Mouse (Mus musculus): ENCODE measurements at regions not wholly inside any gene's neighbourhood (a gene's known extent, or its start where the extent isn't known, plus 50 kb on each side); places are given as distances from the start of the nearest gene placed in this dataset.
A peak's percentile ranks its signal among the peaks of the same experiment; 100 is the strongest.

DNA sequence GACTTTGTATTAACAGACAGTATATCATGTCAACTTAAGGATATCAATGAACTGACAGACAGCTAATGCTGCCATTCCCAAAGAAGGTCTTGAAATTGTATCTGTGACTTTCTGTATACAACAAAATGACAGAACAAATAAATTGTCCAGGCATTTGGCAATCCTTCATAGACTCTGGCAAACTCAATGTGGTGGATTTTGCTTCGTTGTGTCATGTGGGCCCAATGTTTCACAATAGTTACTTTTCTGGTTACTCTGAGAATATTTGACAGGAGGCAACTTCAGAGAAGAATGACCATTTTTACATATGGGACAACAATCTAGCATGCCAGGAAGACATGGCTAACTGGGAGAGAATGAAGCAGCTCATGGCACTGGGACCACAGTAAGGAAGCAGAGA lies 585.9 kb downstream of the Lmo4 start:
- no peaks in the 10 kb centered on the region for H3K36me3 ChIP-seq (ENCODE audit: control insufficient read depth, insufficient read depth, low read length)
- no peak for DNase-seq
- no peak overlapping the region for H3K27ac ChIP-seq (ENCODE audit: control insufficient read depth, insufficient read depth, low read length)
- TF ChIP-seq POLR2A (IDR thresholded peaks at IDR 0.05; ENCODE audit: control insufficient read depth, extremely low read depth, insufficient read depth, low read length, poor library complexity) (no peak), CTCF (IDR thresholded peaks at IDR 0.05; ENCODE audit: borderline replicate concordance, control insufficient read depth, extremely low read depth, insufficient read depth, low read length, poor library complexity) (no peak)
- no peaks in the 10 kb centered on the region for H3K4me1 ChIP-seq (replicated peaks; ENCODE audit: control insufficient read depth, insufficient read depth, low read length)
- H3K4me3 ChIP-seq (ENCODE audit: control insufficient read depth, insufficient read depth, low read length): no peak overlapping the region
- 94% methylated on average over 1 of the region's 1 CpGs for WGBS
- no peaks in the 10 kb centered on the region for H3K27me3 ChIP-seq (ENCODE audit: control insufficient read depth, insufficient read depth, low read length)

DNA sequence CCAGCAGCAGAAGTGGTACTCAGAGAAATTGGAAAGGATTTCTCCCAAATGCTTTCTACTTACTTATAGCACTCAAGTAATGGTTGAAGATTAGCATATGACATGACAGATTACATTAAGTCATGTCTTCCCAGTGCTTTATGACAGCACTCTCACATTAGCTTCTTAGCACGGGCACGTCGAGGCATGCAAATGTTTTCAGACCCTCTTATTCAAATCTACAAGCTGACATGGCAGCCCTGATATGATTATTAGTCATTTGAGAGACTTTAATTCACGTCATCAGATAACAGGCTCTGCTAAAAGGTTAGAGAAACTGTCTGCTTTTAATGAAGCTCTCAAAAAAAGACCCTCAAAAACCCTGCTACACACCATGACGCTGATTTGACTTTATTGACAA lies 590.1 kb downstream of the Lmo4 start:
- TF ChIP-seq CTCF (IDR thresholded peaks at IDR 0.05; ENCODE audit: borderline replicate concordance, control insufficient read depth, extremely low read depth, insufficient read depth, low read length, poor library complexity) (no peak), POLR2A (IDR thresholded peaks at IDR 0.05; ENCODE audit: control insufficient read depth, extremely low read depth, insufficient read depth, low read length, poor library complexity) (no peak)
- H3K27me3 ChIP-seq (ENCODE audit: control insufficient read depth, insufficient read depth, low read length): no peaks in the 10 kb centered on the region
- 95% methylated on average over 5 of the region's 5 CpGs for WGBS
- no peaks in the 10 kb centered on the region for H3K4me1 ChIP-seq (replicated peaks; ENCODE audit: control insufficient read depth, insufficient read depth, low read length)
- no peak overlapping the region for H3K4me3 ChIP-seq (ENCODE audit: control insufficient read depth, insufficient read depth, low read length)
- DNase-seq: no peak
- H3K27ac ChIP-seq (ENCODE audit: control insufficient read depth, insufficient read depth, low read length): no peak overlapping the region
- no peaks in the 10 kb centered on the region for H3K36me3 ChIP-seq (ENCODE audit: control insufficient read depth, insufficient read depth, low read length)

DNA sequence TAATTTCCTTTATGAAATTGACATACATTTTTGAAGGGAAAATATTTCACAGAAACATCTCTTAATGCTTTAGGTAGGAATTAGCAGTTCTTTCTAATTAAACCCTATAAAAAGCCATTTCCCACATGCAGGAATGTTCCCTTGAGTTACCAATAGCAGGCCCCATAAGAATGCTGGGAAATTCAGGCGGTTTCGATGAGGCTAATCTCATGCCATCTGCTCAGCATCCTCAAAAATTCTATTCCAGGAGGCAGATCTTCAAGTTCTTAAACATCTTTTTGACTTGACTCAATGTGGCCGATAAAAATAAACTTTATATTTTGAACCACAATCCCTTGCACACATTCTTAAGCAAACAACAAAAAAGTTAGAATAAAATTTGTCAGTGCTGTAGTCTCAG lies 591.0 kb downstream of the Lmo4 start:
- no peaks in the 10 kb centered on the region for H3K27me3 ChIP-seq (ENCODE audit: control insufficient read depth, insufficient read depth, low read length)
- no peak overlapping the region for H3K27ac ChIP-seq (ENCODE audit: control insufficient read depth, insufficient read depth, low read length)
- WGBS: 97% methylated on average over 3 of the region's 3 CpGs
- H3K4me1 ChIP-seq (replicated peaks; ENCODE audit: control insufficient read depth, insufficient read depth, low read length): no peaks in the 10 kb centered on the region
- H3K36me3 ChIP-seq (ENCODE audit: control insufficient read depth, insufficient read depth, low read length): no peaks in the 10 kb centered on the region
- TF ChIP-seq CTCF (IDR thresholded peaks at IDR 0.05; ENCODE audit: borderline replicate concordance, control insufficient read depth, extremely low read depth, insufficient read depth, low read length, poor library complexity) (no peak), POLR2A (IDR thresholded peaks at IDR 0.05; ENCODE audit: control insufficient read depth, extremely low read depth, insufficient read depth, low read length, poor library complexity) (no peak)
- H3K4me3 ChIP-seq (ENCODE audit: control insufficient read depth, insufficient read depth, low read length): no peak overlapping the region
- no peak for DNase-seq

DNA sequence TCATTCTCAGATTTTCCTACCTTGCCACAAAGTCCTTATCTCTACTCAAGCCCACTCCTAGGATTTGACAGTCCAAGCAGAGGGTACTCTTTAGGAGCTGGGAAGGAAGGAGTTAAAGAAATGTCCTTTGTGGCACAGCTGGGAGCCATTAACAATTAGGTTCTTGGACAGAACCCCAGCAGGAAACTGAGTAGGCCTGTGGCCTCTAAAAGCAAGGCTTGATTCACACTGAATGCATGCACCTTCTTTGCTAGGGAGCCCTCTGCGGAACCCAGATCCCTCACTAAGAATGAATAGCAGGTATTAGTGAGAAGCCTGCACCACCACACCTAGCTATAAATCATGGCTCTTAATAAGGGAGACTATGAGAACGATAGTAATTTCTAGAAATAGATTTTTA lies 595.3 kb downstream of the Lmo4 start:
- no peak for DNase-seq
- no peaks in the 10 kb centered on the region for H3K36me3 ChIP-seq (ENCODE audit: control insufficient read depth, insufficient read depth, low read length)
- WGBS: 89% methylated on average over 2 of the region's 2 CpGs
- H3K4me1 ChIP-seq (replicated peaks; ENCODE audit: control insufficient read depth, insufficient read depth, low read length): no peaks in the 10 kb centered on the region
- no peak overlapping the region for H3K27ac ChIP-seq (ENCODE audit: control insufficient read depth, insufficient read depth, low read length)
- TF ChIP-seq POLR2A (IDR thresholded peaks at IDR 0.05; ENCODE audit: control insufficient read depth, extremely low read depth, insufficient read depth, low read length, poor library complexity): no peak
- no peak for TF ChIP-seq CTCF (IDR thresholded peaks at IDR 0.05; ENCODE audit: borderline replicate concordance, control insufficient read depth, extremely low read depth, insufficient read depth, low read length, poor library complexity)
- no peaks in the 10 kb centered on the region for H3K27me3 ChIP-seq (ENCODE audit: control insufficient read depth, insufficient read depth, low read length)
- H3K4me3 ChIP-seq (ENCODE audit: control insufficient read depth, insufficient read depth, low read length): no peak overlapping the region

DNA sequence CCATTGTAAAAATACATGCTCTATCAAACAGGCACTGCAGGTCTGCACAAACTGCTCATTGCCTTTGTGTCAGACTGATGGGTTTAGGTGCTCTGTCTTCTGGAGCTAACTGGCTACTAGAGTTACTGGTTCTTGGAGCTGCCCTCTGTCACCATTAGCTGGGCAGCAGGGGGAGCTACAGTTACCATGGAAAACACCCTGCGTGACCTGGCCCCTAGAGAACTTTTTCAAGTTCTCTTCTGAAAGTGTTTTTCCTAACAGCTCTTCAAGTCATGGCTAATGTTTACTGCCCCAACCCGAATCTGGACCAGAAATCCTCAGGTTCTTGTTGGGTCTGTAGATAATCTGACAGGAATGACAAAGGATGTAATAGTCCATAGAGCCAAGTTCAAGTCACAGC lies 605.9 kb downstream of the Lmo4 start:
- no peaks in the 10 kb centered on the region for H3K27me3 ChIP-seq (ENCODE audit: control insufficient read depth, insufficient read depth, low read length)
- H3K27ac ChIP-seq (ENCODE audit: control insufficient read depth, insufficient read depth, low read length): no peak overlapping the region
- H3K4me1 ChIP-seq (replicated peaks; ENCODE audit: control insufficient read depth, insufficient read depth, low read length): no peaks in the 10 kb centered on the region; the same call in 1 of the 2 replicates
- WGBS: 24% methylated on average over 2 of the region's 2 CpGs
- no peak overlapping the region for H3K4me3 ChIP-seq (ENCODE audit: control insufficient read depth, insufficient read depth, low read length)
- no peaks in the 10 kb centered on the region for H3K36me3 ChIP-seq (ENCODE audit: control insufficient read depth, insufficient read depth, low read length)
- peak; percentile 79 for DNase-seq
- TF ChIP-seq CTCF (IDR thresholded peaks at IDR 0.05; ENCODE audit: borderline replicate concordance, control insufficient read depth, extremely low read depth, insufficient read depth, low read length, poor library complexity) (no peak), POLR2A (IDR thresholded peaks at IDR 0.05; ENCODE audit: control insufficient read depth, extremely low read depth, insufficient read depth, low read length, poor library complexity) (no peak)

DNA sequence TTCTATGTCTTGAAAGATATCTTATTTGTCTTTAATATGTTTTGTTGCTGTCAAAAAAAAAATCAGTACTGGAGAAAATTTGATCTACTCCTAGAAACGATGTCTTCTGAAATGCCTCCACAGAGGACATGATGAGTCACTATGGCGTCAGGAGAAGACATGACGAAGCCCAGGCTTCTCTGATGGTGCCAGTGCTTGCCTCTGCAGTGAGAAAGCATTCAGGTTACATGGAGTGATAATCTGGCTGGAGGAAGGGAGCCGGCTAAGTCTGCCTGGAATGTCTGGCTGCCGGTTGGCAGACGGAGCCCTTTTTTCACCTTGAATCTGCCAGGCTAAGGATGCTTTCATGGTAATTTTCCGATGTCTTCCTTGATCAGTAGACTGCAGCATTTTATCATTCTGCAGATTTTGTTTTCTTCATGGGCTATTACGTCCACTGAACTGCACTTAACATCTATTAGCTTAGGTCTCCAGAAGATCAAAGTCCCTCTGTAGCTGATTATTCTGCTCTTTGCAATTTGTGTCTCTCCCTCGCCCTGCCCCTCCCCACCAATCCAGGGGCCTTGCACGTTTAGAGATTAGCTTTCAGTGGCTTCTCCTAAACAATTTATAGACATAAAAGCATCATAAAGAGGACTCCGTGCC lies 607.9 kb downstream of the Lmo4 start:
- no peaks in the 10 kb centered on the region for H3K36me3 ChIP-seq (ENCODE audit: control insufficient read depth, insufficient read depth, low read length)
- DNase-seq: no peak
- H3K4me1 ChIP-seq (replicated peaks; ENCODE audit: control insufficient read depth, insufficient read depth, low read length): no peaks in the 10 kb centered on the region
- WGBS: 82% methylated on average over 11 of the region's 11 CpGs
- no peak overlapping the region for H3K4me3 ChIP-seq (ENCODE audit: control insufficient read depth, insufficient read depth, low read length)
- no peaks in the 10 kb centered on the region for H3K27me3 ChIP-seq (ENCODE audit: control insufficient read depth, insufficient read depth, low read length)
- H3K27ac ChIP-seq (ENCODE audit: control insufficient read depth, insufficient read depth, low read length): no peak overlapping the region
- TF ChIP-seq CTCF (IDR thresholded peaks at IDR 0.05; ENCODE audit: borderline replicate concordance, control insufficient read depth, extremely low read depth, insufficient read depth, low read length, poor library complexity) (no peak), POLR2A (IDR thresholded peaks at IDR 0.05; ENCODE audit: control insufficient read depth, extremely low read depth, insufficient read depth, low read length, poor library complexity) (no peak)

All from thymus, adult 2 months (tissue).